Mouse (Mus musculus): ENCODE data around the gene Akap2. TPM values are rescaled to one million over a fixed set of nuclear protein-coding genes. Genes with fewer than 3 reads are reported as not detected.

Gene Akap2
- polyA plus RNA-seq, 1 experiment: 0.87 TPM

- Histone ChIP-seq H3K9me3 (no peaks in the 10 kb centered on the region), H3K4me3 (replicated peaks) (no peak overlapping the region), H3K4me1 (peaks cover 8% of the 10 kb centered on the region; the same call in 1 of the 2 replicates), H3K36me3 (replicated peaks; ENCODE audit: low read length) (no peaks in the 10 kb centered on the region), H3K27me3 (replicated peaks) (peaks cover 2% of the 10 kb centered on the region)
- TF ChIP-seq FLI1 (IDR thresholded peaks at IDR 0.05; ENCODE audit: low read length) (no peak), GATA1 (IDR thresholded peaks at IDR 0.05; ENCODE audit: borderline replicate concordance, low read length) (no peak)
Observed at GRCm38 (mm10) chr4:57770185-57770823, 52.8 kb downstream of the Akap2 start.

GRCm38 (mm10) chr4:57771558-57772219 lies 54.2 kb downstream of the Akap2 start:
- H3K36me3 ChIP-seq (replicated peaks; ENCODE audit: low read length): no peaks in the 10 kb centered on the region
- H3K27me3 ChIP-seq (replicated peaks): no peaks in the 10 kb centered on the region
- peak overlapping the region; percentile 23 for H3K4me3 ChIP-seq (replicated peaks)
- peaks cover 8% of the 10 kb centered on the region; the same call in 1 of the 2 replicates for H3K4me1 ChIP-seq
- H3K9me3 ChIP-seq: no peaks in the 10 kb centered on the region
- no peak for TF ChIP-seq FLI1 (IDR thresholded peaks at IDR 0.05; ENCODE audit: low read length)
- no peak for TF ChIP-seq GATA1 (IDR thresholded peaks at IDR 0.05; ENCODE audit: borderline replicate concordance, low read length)

GRCm38 (mm10) chr4:57772851-57773510 lies 55.5 kb downstream of the Akap2 start:
- Histone ChIP-seq H3K9me3 (no peaks in the 10 kb centered on the region), H3K4me3 (replicated peaks) (no peak overlapping the region), H3K27me3 (replicated peaks) (peaks cover 2% of the 10 kb centered on the region), H3K36me3 (replicated peaks; ENCODE audit: low read length) (no peaks in the 10 kb centered on the region), H3K4me1 (peaks cover 12% of the 10 kb centered on the region; the same call in 1 of the 2 replicates)
- TF ChIP-seq FLI1 (IDR thresholded peaks at IDR 0.05; ENCODE audit: low read length) (no peak), GATA1 (IDR thresholded peaks at IDR 0.05; ENCODE audit: borderline replicate concordance, low read length) (no peak)

- Histone ChIP-seq H3K36me3 (replicated peaks; ENCODE audit: low read length) (no peaks in the 10 kb centered on the region), H3K4me3 (replicated peaks) (no peak overlapping the region), H3K4me1 (peaks cover 12% of the 10 kb centered on the region; the same call in 1 of the 2 replicates), H3K27me3 (replicated peaks) (peaks cover 5% of the 10 kb centered on the region), H3K9me3 (no peaks in the 10 kb centered on the region)
- TF ChIP-seq GATA1 (IDR thresholded peaks at IDR 0.05; ENCODE audit: borderline replicate concordance, low read length) (no peak), FLI1 (IDR thresholded peaks at IDR 0.05; ENCODE audit: low read length) (no peak)
Observed at GRCm38 (mm10) chr4:57774517-57774916, 57.1 kb downstream of the Akap2 start.

GRCm38 (mm10) chr4:57775582-57775981 lies 58.1 kb downstream of the Akap2 start:
- Histone ChIP-seq H3K9me3 (no peaks in the 10 kb centered on the region), H3K27me3 (replicated peaks) (peaks cover 10% of the 10 kb centered on the region), H3K4me3 (replicated peaks) (no peak overlapping the region), H3K36me3 (replicated peaks; ENCODE audit: low read length) (no peaks in the 10 kb centered on the region), H3K4me1 (peaks cover 8% of the 10 kb centered on the region; the same call in 1 of the 2 replicates)
- no peak for TF ChIP-seq FLI1 (IDR thresholded peaks at IDR 0.05; ENCODE audit: low read length)
- TF ChIP-seq GATA1 (IDR thresholded peaks at IDR 0.05; ENCODE audit: borderline replicate concordance, low read length): no peak

- Histone ChIP-seq H3K4me1 (peaks cover 22% of the 10 kb centered on the region), H3K27me3 (replicated peaks) (peaks cover 39% of the 10 kb centered on the region), H3K4me3 (replicated peaks) (no peak overlapping the region), H3K9me3 (no peaks in the 10 kb centered on the region), H3K36me3 (replicated peaks; ENCODE audit: low read length) (no peaks in the 10 kb centered on the region)
- TF ChIP-seq FLI1 (IDR thresholded peaks at IDR 0.05; ENCODE audit: low read length) (no peak), GATA1 (IDR thresholded peaks at IDR 0.05; ENCODE audit: borderline replicate concordance, low read length) (no peak)
Observed at GRCm38 (mm10) chr4:57780403-57780802, 62.9 kb downstream of the Akap2 start.

- peaks cover 39% of the 10 kb centered on the region for H3K27me3 ChIP-seq (replicated peaks)
- H3K9me3 ChIP-seq: no peaks in the 10 kb centered on the region
- H3K4me1 ChIP-seq: peaks cover 22% of the 10 kb centered on the region
- no peaks in the 10 kb centered on the region for H3K36me3 ChIP-seq (replicated peaks; ENCODE audit: low read length)
- no peak overlapping the region for H3K4me3 ChIP-seq (replicated peaks)
- TF ChIP-seq GATA1 (IDR thresholded peaks at IDR 0.05; ENCODE audit: borderline replicate concordance, low read length) (no peak), FLI1 (IDR thresholded peaks at IDR 0.05; ENCODE audit: low read length) (no peak)
Observed at GRCm38 (mm10) chr4:57780833-57781641, 63.6 kb downstream of the Akap2 start.

- peaks cover 38% of the 10 kb centered on the region for H3K27me3 ChIP-seq (replicated peaks)
- H3K4me1 ChIP-seq: peaks cover 20% of the 10 kb centered on the region
- TF ChIP-seq FLI1 (IDR thresholded peaks at IDR 0.05; ENCODE audit: low read length) (no peak), GATA1 (IDR thresholded peaks at IDR 0.05; ENCODE audit: borderline replicate concordance, low read length) (no peak)
- no peaks in the 10 kb centered on the region for H3K36me3 ChIP-seq (replicated peaks; ENCODE audit: low read length)
- H3K9me3 ChIP-seq: no peaks in the 10 kb centered on the region
- H3K4me3 ChIP-seq (replicated peaks): peak overlapping the region; percentile 91
Observed at GRCm38 (mm10) chr4:57781994-57782393, 64.5 kb downstream of the Akap2 start.
